Mouse (Mus musculus) C2C12 (cell line): ENCODE measurements around the gene Cir1. TPM values are rescaled to one million over a fixed set of nuclear protein-coding genes. Genes with fewer than 3 reads are reported as not detected.

Source experiments
- H3K27me3 ChIP-seq: one replicate; pipeline ENCODE4 v1.6.1; 2011; ENCODE audit not compliant: control insufficient read depth, insufficient read depth, insufficient read length
- H3K36me3 ChIP-seq: one replicate; pipeline ENCODE4 v1.6.1; 2011; ENCODE audit not compliant: control insufficient read depth, insufficient read depth
- H3K4me3 ChIP-seq: one replicate; pipeline ENCODE4 v1.5.1; 2011; ENCODE audit warnings: mild to moderate bottlenecking, control low read depth; ENCODE audit not compliant: poor library complexity, insufficient read depth, severe bottlenecking
- H3K79me2 ChIP-seq: one replicate; pipeline ENCODE4 v1.6.1; 2011; ENCODE audit not compliant: control insufficient read depth, insufficient read depth
- H3K79me3 ChIP-seq: one replicate; pipeline ENCODE4 v1.6.1; 2011; ENCODE audit warnings: low read depth, control low read depth
- H3ac ChIP-seq: one replicate; pipeline ENCODE3; 2011; ENCODE audit warnings: low read depth; ENCODE audit not compliant: control insufficient read depth, insufficient read length
- CEBPB ChIP-seq: IDR thresholded peaks from one replicate; pipeline ENCODE4 v1.6.1; 2011; ENCODE audit warnings: low read depth, mild to moderate bottlenecking, control low read depth, moderate library complexity
- CTCF ChIP-seq: IDR thresholded peaks from one replicate; pipeline ENCODE4 v1.5.1; 2011; ENCODE audit not compliant: control insufficient read depth, insufficient read depth, insufficient read length
- FOSL1 ChIP-seq: IDR thresholded peaks from one replicate; pipeline ENCODE4 v1.8.0; 2011; ENCODE audit warnings: mild to moderate bottlenecking, low read length; ENCODE audit not compliant: poor library complexity, insufficient read depth, severe bottlenecking
- MAX ChIP-seq: IDR thresholded peaks from one replicate; pipeline ENCODE4 v1.6.1; 2011; ENCODE audit warnings: mild to moderate bottlenecking, control low read depth
- MYOD1 ChIP-seq: IDR thresholded peaks from one replicate; pipeline ENCODE4 v1.6.1; 2011; ENCODE audit warnings: low read depth; ENCODE audit not compliant: control insufficient read depth, insufficient read length
- MYOG ChIP-seq: IDR thresholded peaks from one replicate; pipeline ENCODE4 v1.6.1; 2011; ENCODE audit not compliant: control insufficient read depth, insufficient read length; ENCODE audit errors: extremely low read depth
- USF1 ChIP-seq: IDR thresholded peaks from one replicate; pipeline ENCODE4 v1.6.1; 2011; ENCODE audit warnings: low read depth, mild to moderate bottlenecking, control low read depth, moderate library complexity
- long read RNA-seq, 2 experiments: library from polyadenylated mRNA; unstranded; transcript quantifications; one replicate each; pipeline ENCODE4 v2.0.0; 2019 to 2020
- polyA plus RNA-seq: library from polyadenylated mRNA; unstranded; fragments of >200 nt; fragmentation: generic; extraction: Trizol; gene quantifications from one replicate; pipeline ENCODE4 v1.2.1, GENCODE M21; 2012; ENCODE audit warnings: missing spikeins

Cir1 gene
- polyA plus RNA-seq: 3.4 TPM
- long read RNA-seq, experiment 1, partial matches to known transcripts: 8 of 24 reads
- long read RNA-seq, experiment 1, other reads (novel, unspliced or antisense): 16 of 24 reads
- long read RNA-seq, experiment 2, partial matches to known transcripts: 1 of 3 reads
- long read RNA-seq, experiment 2, other reads (novel, unspliced or antisense): 2 of 3 reads

DNA sequence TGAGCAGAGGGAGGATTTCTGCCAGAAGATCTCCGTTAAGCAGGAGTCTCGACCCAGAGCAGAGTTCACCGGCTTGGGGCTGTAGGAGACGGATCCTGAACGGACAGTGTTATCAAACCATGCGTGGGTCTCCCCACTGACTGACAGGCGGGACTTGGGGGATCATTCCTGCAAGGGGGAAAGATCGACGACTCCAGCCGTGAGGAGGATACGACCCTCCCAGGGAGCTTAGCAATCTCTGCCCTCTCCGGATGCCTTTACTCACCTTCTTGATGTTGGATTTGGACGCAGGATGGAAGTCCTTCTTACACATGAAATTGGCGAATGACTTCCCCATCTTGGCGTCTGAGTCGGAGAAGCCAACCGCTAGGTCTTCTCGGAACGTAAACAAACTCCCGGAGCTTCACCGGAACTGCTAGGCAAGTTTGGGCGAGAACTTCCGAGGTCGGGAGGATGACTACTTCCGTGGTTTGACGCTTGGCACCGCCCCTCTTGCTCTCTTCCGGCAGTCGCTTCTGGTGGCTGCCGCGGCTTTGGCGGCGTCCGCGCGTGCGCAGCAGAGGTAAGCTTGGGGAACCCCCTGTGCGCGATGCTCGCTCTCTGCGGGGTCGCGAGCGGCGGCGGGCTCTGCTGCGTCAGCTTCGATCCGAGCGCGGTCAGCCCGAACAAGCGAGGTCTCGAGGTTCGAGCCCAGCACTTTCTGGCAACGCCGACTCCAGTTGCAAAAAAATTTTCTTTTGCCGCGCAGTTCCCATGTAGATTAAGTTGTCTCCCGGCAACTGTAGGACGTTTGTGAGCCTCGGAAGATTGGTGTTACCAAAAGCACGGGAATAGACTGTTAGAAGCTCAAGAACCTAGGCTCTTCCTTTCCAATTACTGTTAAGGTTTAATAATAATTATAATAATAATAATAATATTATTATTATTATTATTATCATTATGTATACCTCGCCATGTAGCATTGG, at the start of gene Cir1, which contains the start of gene Scrn3:
Gene Cir1 (minus strand): TSS at position 550 of the 965 bp plus-strand sequence.
Gene Scrn3 (plus strand): TSS at position 450 of the 965 bp plus-strand sequence.
- TF ChIP-seq FOSL1 (no peak), MYOG (no peak), USF1 (no peak), CEBPB (no peak), MYOD1 (no peak)
- no peaks in the 10 kb centered on the region for H3K27me3 ChIP-seq
- H3K79me2 ChIP-seq: peaks cover 33% of the 10 kb centered on the region
- H3K4me3 ChIP-seq: peak within 1 kb of the TSS; percentile 75
- H3ac ChIP-seq: peak within 1 kb of the TSS; percentile 75
- peaks cover 10% of the 10 kb centered on the region for H3K79me3 ChIP-seq
- peaks cover 19% of the 10 kb centered on the region for H3K36me3 ChIP-seq

DNA sequence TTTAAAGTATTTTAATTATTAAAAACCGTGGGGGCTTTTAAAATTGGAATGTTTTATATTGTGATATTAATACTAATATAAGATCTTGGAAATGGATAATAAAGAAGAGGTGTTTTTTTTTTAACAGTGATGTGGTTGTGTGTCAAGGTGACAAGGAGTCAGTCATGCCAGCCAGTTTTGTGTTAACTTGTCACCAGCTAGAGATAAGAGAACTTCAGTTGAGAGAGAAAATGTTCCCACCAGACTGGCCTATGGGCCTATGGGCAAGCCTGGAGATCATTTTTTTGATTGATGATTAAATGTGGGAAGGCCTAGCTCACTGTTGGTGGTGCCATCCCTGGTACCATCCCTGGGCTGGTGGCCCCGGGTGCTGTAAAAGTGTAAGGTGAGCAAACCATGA, 48.0 kb upstream of the Cir1 start:
- Histone ChIP-seq H3K79me3 (no peaks in the 10 kb centered on the region), H3K79me2 (no peaks in the 10 kb centered on the region), H3K36me3 (no peaks in the 10 kb centered on the region), H3K4me3 (no peak overlapping the region), H3ac (no peak overlapping the region), H3K27me3 (no peaks in the 10 kb centered on the region)
- TF ChIP-seq FOSL1 (no peak), MYOD1 (no peak), MYOG (no peak), MAX (no peak), CTCF (no peak), CEBPB (no peak), USF1 (no peak)

DNA sequence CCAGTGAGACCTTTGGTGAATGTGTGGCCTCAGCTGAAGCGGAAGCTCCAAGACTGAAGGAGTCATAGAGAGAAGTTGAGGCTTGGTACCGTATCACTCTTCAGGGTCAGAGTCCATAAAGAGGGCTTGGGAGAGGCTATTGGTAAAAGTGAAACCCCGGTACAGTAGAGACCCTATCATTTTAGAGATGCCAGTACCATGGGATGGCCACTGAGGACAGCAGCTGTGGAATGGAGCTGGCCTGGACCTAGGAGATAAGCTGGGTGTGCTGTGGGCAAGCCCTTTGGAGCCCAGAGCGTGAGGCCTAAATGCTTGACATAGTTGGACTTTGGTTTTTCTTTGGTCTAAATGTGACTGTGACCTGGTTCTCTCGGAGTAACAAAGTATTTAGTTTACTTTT, 47.4 kb upstream of the Cir1 start:
- Histone ChIP-seq H3ac (no peak overlapping the region), H3K4me3 (no peak overlapping the region), H3K36me3 (no peaks in the 10 kb centered on the region), H3K79me3 (no peaks in the 10 kb centered on the region), H3K79me2 (no peaks in the 10 kb centered on the region), H3K27me3 (no peaks in the 10 kb centered on the region)
- TF ChIP-seq MYOG (no peak), CEBPB (no peak), MYOD1 (no peak), USF1 (no peak), FOSL1 (no peak), CTCF (no peak)

DNA sequence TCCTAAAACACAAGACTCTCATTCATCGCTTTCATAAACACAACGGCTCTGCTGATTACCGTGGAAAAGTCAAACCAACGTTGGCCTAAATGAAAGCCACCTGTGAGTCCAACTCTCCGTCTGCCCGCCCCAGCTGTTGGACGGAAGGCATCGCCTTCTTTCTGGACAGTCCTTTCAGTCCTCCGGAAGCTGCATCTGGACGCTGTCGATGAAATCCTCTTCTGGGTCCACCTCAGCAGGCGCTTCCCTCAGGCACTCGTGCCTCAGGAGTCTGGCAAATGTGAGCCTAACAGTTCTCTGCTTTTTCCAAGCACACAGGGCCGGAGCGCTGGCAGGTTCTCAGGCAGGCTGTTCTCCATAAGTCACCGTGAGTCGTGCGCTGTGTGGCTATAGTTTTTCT, 44.5 kb upstream of the Cir1 start:
- H3K79me2 ChIP-seq: no peaks in the 10 kb centered on the region
- H3K4me3 ChIP-seq: no peak overlapping the region
- H3K79me3 ChIP-seq: no peaks in the 10 kb centered on the region
- no peak overlapping the region for H3ac ChIP-seq
- H3K36me3 ChIP-seq: no peaks in the 10 kb centered on the region
- H3K27me3 ChIP-seq: no peaks in the 10 kb centered on the region
- TF ChIP-seq MAX (no peak), MYOG (no peak), MYOD1 (no peak), USF1 (no peak), CTCF (no peak), CEBPB (no peak), FOSL1 (no peak)

DNA sequence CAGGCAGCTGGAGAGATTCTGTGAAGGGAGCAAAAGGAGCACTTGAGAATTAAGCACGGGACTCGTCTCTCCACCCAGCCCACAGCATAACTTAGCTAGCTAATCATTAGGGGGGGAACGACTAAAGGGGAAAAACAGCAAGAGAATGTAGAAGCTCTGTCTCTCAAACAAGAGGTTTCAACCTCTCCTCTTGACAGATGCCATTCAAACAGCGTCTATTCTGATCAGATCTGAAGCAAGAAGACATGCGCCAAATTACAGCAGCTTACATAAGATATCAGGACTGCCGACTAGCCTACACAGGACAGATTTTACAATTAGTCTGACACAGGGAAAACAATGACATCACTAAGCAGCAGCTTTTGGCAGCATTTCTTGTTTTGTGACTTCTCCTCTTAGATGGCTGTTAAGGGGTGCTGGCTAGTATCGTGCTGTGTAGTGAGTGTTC, 39.5 kb upstream of the Cir1 start:
- Histone ChIP-seq H3K79me3 (no peaks in the 10 kb centered on the region), H3K27me3 (no peaks in the 10 kb centered on the region), H3ac (no peak overlapping the region), H3K36me3 (no peaks in the 10 kb centered on the region), H3K79me2 (no peaks in the 10 kb centered on the region), H3K4me3 (no peak overlapping the region)
- no peak for TF ChIP-seq CTCF
- TF ChIP-seq CEBPB: no peak
- no peak for TF ChIP-seq FOSL1
- TF ChIP-seq MYOD1: no peak
- TF ChIP-seq USF1: no peak
- TF ChIP-seq MAX: no peak
